In the genomic region with DNA sequence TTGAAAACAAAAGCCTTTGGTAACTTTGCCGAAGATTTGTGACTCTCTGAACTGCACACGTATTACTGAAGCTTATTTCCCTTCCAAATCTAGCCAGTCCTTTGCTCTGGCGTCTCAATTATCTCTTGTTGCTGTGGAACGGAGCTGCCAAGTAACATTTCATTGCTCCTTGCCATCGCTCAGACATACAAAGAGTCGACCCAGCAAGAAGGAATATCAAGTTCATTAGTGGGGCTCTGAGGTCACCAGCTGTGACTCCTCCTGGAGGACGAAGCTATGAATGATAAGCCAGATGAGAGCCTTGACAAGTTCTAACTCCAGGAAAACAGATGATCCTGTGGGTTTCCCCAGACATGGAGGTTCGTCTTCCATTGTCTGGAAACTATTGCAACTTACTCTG, we compare ENCODE assay signal across 15 mouse cellular contexts.
DNase-seq lines count a peak whose midpoint lies in the region; ATAC-seq lines count a peak whose summit lies in the region.
"Had no signal": no experiment of that assay in that cellular context is flagged by ENCODE, and none has a peak within 500 bp of the region (broad histone marks: within the 10 kb centered on the region; RNA-seq: fewer than 3 reads in every experiment).

No protein-coding gene starts in this region.

- WGBS in forebrain, embryonic 15.5 days: 24% methylated on average over 8 of the region's 8 CpGs
- 41% methylated on average over 8 of the region's 8 CpGs for WGBS in forebrain, embryonic 12.5 days
- WGBS in hindbrain, embryonic 13.5 days: 18% methylated on average over 8 of the region's 8 CpGs
- 25% methylated on average over 8 of the region's 8 CpGs for WGBS in neural tube, embryonic 12.5 days

- no peak overlapping the region for H3K4me3 ChIP-seq in forebrain, embryonic 15.5 days
- H3K4me3 ChIP-seq in forebrain, embryonic 12.5 days (replicated peaks): no peak overlapping the region
- H3K4me3 ChIP-seq in hindbrain, embryonic 13.5 days: no peak overlapping the region
- no peak overlapping the region for H3K4me3 ChIP-seq in neural tube, embryonic 12.5 days
- H3K4me3 ChIP-seq: embryonic facial prominence, embryonic 13.5 days; heart, embryonic 13.5 days; layer of hippocampus, adult 2 months; liver, embryonic 12.5 days had no signal

- no peak overlapping the region for H3K27ac ChIP-seq in forebrain, embryonic 15.5 days (replicated peaks)
- H3K27ac ChIP-seq in forebrain, embryonic 12.5 days: no peak overlapping the region
- no peak overlapping the region for H3K27ac ChIP-seq in hindbrain, embryonic 13.5 days
- H3K27ac ChIP-seq in neural tube, embryonic 12.5 days: no peak overlapping the region
- H3K27ac ChIP-seq: embryonic facial prominence, embryonic 13.5 days; heart, embryonic 13.5 days; layer of hippocampus, adult 2 months; liver, embryonic 12.5 days had no signal

- peaks cover 7% of the 10 kb centered on the region for H3K4me1 ChIP-seq in forebrain, embryonic 15.5 days
- H3K4me1 ChIP-seq in forebrain, embryonic 12.5 days: 0 out of 2 replicates have a peak, but pooled peaks cover 4% of the 10 kb centered on the region
- H3K4me1 ChIP-seq in hindbrain, embryonic 13.5 days (replicated peaks): peaks cover 9% of the 10 kb centered on the region
- H3K4me1 ChIP-seq in neural tube, embryonic 12.5 days: no peaks in the 10 kb centered on the region
- H3K4me1 ChIP-seq: embryonic facial prominence, embryonic 13.5 days; heart, embryonic 13.5 days; liver, embryonic 12.5 days had no signal

- H3K36me3 ChIP-seq in forebrain, embryonic 15.5 days: no peaks in the 10 kb centered on the region
- no peaks in the 10 kb centered on the region for H3K36me3 ChIP-seq in forebrain, embryonic 12.5 days (replicated peaks)
- H3K36me3 ChIP-seq in hindbrain, embryonic 13.5 days: no peaks in the 10 kb centered on the region
- H3K36me3 ChIP-seq in neural tube, embryonic 12.5 days: no peaks in the 10 kb centered on the region
- H3K36me3 ChIP-seq: embryonic facial prominence, embryonic 13.5 days; heart, embryonic 13.5 days; liver, embryonic 12.5 days had no signal

- no peaks in the 10 kb centered on the region for H3K9me3 ChIP-seq in forebrain, embryonic 15.5 days
- H3K9me3 ChIP-seq in forebrain, embryonic 12.5 days: no peaks in the 10 kb centered on the region
- H3K9me3 ChIP-seq in hindbrain, embryonic 13.5 days: no peaks in the 10 kb centered on the region
- no peaks in the 10 kb centered on the region for H3K9me3 ChIP-seq in neural tube, embryonic 12.5 days
- H3K9me3 ChIP-seq: embryonic facial prominence, embryonic 13.5 days; heart, embryonic 13.5 days; liver, embryonic 12.5 days had no signal

- H3K9ac ChIP-seq in forebrain, embryonic 15.5 days (replicated peaks): no peak overlapping the region
- H3K9ac ChIP-seq in forebrain, embryonic 12.5 days: no peak overlapping the region
- H3K9ac ChIP-seq in hindbrain, embryonic 13.5 days: no peak overlapping the region
- H3K9ac ChIP-seq in neural tube, embryonic 12.5 days: no peak overlapping the region
- H3K9ac ChIP-seq: embryonic facial prominence, embryonic 13.5 days; heart, embryonic 13.5 days; liver, embryonic 12.5 days had no signal

- 0 out of 2 replicates have a peak, but pooled peaks have one; percentile 43 for ATAC-seq in forebrain, embryonic 15.5 days (replicated peaks)
- ATAC-seq in forebrain, embryonic 12.5 days (ENCODE audit: low FRiP score): no peak
- ATAC-seq in hindbrain, embryonic 13.5 days (ENCODE audit: low FRiP score): no peak
- peak; percentile 76 for ATAC-seq in neural tube, embryonic 12.5 days (ENCODE audit: low FRiP score, low read depth)
- ATAC-seq: liver, embryonic 12.5 days; lung, postnatal 0 days had no signal

- no peaks in the 10 kb centered on the region for H3K27me3 ChIP-seq in forebrain, embryonic 15.5 days
- no peaks in the 10 kb centered on the region for H3K27me3 ChIP-seq in forebrain, embryonic 12.5 days
- no peaks in the 10 kb centered on the region for H3K27me3 ChIP-seq in hindbrain, embryonic 13.5 days
- no peaks in the 10 kb centered on the region for H3K27me3 ChIP-seq in neural tube, embryonic 12.5 days (replicated peaks)
- H3K27me3 ChIP-seq: embryonic facial prominence, embryonic 13.5 days; heart, embryonic 13.5 days; liver, embryonic 12.5 days had no signal

- no peak overlapping the region for H3K4me2 ChIP-seq in forebrain, embryonic 15.5 days (replicated peaks)
- H3K4me2 ChIP-seq in forebrain, embryonic 12.5 days: no peak overlapping the region
- peak overlapping the region; percentile 17; the same call in 1 of the 2 replicates for H3K4me2 ChIP-seq in hindbrain, embryonic 13.5 days
- 0 out of 2 replicates have a peak overlapping the region, but pooled peaks have one; percentile 0 for H3K4me2 ChIP-seq in neural tube, embryonic 12.5 days (replicated peaks)
- H3K4me2 ChIP-seq: embryonic facial prominence, embryonic 13.5 days; heart, embryonic 13.5 days; liver, embryonic 12.5 days had no signal

- DNase-seq in embryo, embryonic 10 days (ENCODE audit: low spot score): peak; percentile 24
- no peak for DNase-seq in cerebellum, postnatal 36 days
- DNase-seq in spleen, adult 12 weeks (ENCODE audit: low spot score): no peak
- DNase-seq in frontal cortex, postnatal 14 days (ENCODE audit: low spot score in 2 of 2): no peak
- DNase-seq: adrenal gland, postnatal 10 days; cerebellum, adult 9-11 months had no signal

Comparison
In these comparisons a context has a peak if more than half of its experiments do, and no peak if none do; other contexts are left out.
1. ATAC-seq: peak in forebrain, embryonic 15.5 days (single experiment) and neural tube, embryonic 12.5 days (single experiment); none in forebrain, embryonic 12.5 days (single experiment) and hindbrain, embryonic 13.5 days (single experiment).
2. H3K4me2 ChIP-seq: peak in hindbrain, embryonic 13.5 days (single experiment) and neural tube, embryonic 12.5 days (single experiment); none in forebrain, embryonic 15.5 days (single experiment) and forebrain, embryonic 12.5 days (single experiment).